Mouse (Mus musculus): ENCODE data around the gene 6430571L13Rik.
"Not testable (repeated sequence)": the region's sequence is repeated elsewhere in the genome, so short reads cannot be mapped to it uniquely, and the experiment has no call there.

The 6430571L13Rik gene

DNA sequence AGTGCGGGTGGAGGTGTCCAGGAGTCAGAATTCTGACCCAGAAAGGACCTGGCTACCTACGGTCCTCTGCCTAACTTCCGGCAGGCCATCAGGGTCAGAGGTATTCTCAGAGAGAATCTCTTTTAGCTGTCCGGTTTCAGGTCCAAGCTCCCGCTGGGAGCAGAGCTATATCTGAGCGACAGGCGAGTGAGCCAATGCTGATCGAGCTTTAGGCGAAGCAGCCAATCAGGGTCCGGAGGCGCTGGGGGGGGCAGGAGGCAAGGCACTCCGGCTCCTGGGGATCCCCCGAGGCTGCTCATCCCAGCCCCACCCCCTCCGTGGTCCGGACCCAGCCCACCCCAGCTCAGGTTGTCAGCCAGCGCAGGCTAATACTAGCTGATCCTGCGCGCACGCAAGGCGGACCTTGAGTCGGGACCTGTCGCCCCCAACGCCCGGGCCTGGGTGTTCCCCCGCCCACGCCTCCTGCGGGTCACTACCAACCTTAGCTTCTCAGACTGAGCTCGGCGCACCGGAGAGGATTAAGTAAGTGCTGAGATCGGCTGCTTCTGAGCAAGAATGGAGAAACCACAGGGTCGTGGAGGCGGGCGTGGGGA, at the start of gene 6430571L13Rik:
6430571L13Rik (plus strand) TSS at position 336 of the 593 bp plus-strand sequence.
- peak; percentile 91 to 97 for DNase-seq (ENCODE audit: low spot score in 2 of 2)

DNA sequence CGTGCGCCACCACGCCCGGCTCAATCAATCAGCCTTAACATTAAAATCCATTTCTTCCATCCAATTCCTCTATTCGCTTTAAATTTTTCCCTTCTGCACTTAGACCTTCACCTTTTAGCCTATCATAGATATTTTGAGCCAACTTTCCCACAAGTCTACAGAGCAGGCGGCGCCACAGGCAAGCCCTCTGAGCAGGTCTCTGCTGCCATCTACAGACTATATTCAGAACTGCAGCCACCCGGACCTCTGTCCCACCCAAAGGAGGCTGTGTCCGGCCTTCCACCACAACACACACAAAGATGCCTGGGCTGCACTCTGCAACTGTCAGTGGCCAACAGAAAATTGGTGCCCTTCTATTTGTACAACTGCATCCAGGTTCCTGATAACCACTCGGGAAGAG, 49.5 kb upstream of the 6430571L13Rik start:
- DNase-seq (ENCODE audit: low spot score in 2 of 2), result peak; percentile 74 to 86

DNA sequence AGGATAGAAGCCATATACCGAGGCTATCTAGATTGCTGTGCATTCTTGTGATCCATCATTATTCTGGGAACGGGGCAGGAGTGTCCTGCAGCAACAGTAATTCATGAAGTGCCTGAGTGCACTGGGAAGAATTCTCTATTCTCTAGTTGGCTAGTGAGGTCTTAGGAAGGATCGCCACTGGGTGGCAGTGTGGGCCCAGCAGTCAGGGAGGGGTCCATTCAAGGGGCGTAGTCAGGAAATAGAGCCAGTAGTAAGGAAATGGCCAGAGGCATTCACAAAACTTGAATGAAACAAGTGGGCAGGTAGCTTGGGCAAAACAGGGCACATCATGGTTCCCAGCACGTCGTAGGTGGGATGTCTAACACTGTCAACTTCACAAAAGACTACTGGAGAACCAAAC, 46.2 kb upstream of the 6430571L13Rik start:
- DNase-seq (ENCODE audit: low spot score in 2 of 2), result peak in 1 of 2 experiments; percentile 79

DNA sequence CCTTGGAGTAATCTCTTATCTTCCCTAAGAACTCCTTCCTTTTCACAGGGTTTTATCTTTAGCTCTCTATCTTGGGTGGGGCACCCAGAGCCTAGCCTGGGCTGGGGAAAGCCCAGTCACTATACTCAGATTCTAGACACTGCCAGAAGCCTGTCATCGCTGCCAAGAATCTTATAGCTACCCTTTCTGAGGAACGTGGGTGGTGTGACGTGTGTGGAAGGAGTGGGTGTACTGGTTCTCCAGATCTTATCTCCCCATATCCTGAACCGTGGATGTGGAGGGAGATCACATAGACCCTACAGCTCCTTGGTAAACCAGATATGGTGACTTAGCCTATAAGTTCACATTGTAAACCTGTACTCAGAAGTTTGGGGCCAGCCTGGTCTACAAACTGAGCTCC, 44.8 kb upstream of the 6430571L13Rik start:
- DNase-seq (ENCODE audit: low spot score in 2 of 2), result no peak

DNA sequence AAGGTAGTCTGAATTCAATTTTAAA, 44.6 kb upstream of the 6430571L13Rik start, which contains the start of gene Cish:
Cish (plus strand) TSS at position 11 of the 25 bp plus-strand sequence.
- DNase-seq (ENCODE audit: low spot score in 2 of 2), result no peak

DNA sequence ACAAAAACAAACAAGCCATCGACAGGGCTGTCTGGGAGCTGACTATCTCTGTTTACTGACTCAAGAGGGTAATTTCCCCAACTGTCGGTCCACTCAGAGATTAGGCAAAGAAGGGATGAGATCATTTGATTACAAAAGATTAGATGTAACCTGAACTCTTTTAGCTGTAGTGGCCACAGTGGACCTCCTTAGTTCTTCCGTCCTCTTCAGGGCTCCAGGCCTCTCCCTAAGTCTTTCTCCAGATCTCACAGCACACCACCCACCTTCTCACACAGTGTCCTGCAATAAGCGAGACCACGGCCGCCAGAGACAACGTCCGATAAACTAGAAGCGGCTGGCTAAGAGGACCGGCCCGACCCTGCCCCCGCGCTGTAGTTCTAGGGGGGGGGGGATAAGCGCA, 44.4 kb upstream of the 6430571L13Rik start:
- DNase-seq (ENCODE audit: low spot score in 2 of 2), result no peak

DNA sequence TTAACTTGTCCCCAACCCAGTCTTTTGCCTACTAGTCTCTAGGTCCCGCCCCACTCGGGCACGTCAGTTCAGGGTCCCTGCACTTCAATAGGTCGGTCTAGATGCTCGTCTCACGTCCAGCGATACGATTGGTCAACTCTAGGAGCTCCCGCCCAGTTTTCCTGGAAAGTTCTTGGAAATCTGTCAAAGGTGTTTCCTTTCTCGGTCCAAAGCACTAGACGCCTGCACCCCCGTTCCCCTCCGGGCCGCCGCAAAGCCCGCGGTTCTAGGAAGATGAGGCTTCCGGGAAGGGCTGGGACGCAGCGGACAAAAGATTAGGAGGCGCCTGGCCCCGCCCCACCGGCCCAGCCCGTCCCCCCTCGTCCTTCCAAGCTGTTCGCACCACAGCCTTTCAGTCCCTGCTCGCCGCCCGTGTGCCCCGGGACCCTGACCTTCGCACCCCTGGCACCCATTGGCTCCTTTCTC, 43.9 kb upstream of the 6430571L13Rik start:
- peak; percentile 98 to 99 for DNase-seq (ENCODE audit: low spot score in 2 of 2)

DNA sequence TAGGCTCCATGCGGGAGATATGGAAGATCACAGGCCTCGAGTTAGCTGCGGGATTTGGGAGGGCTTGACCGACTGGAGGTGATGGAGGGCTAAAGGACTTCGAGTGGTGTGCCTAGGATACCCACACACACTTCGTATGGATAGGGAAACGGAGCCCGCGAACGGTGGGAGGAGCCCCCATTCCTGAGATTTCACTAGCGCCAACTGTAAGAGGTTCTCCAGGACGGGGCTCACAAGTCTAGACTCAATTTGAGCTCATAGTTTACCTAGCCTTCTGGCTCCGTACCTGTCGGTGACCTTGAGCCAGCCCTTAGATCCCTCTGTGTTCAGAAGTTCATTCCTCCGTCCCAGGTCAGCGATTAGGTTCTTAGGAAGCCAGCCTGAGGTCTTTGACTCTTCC, 43.3 kb upstream of the 6430571L13Rik start:
- no peak for DNase-seq (ENCODE audit: low spot score in 2 of 2)

DNA sequence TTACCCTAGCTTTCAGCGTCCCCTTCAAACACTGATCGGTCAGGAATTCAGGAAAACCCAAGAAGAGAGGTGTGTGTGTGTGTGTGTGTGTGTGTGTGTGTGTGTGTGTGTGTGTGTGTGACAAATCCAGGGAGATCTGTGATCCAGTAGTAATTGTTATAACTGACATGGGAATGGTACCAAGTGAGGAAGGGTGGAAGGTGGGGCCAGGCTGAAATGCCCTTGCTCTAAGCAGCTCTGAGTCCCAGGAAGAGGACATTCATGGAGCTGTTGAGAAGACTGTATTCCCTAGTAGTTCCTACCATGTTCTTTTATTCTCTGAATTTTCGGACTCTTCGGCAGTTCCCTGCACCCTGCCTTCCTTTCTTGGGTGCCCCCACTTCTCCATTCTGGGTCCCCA, 42.7 kb upstream of the 6430571L13Rik start:
- DNase-seq (ENCODE audit: low spot score in 2 of 2), result no peak

DNA sequence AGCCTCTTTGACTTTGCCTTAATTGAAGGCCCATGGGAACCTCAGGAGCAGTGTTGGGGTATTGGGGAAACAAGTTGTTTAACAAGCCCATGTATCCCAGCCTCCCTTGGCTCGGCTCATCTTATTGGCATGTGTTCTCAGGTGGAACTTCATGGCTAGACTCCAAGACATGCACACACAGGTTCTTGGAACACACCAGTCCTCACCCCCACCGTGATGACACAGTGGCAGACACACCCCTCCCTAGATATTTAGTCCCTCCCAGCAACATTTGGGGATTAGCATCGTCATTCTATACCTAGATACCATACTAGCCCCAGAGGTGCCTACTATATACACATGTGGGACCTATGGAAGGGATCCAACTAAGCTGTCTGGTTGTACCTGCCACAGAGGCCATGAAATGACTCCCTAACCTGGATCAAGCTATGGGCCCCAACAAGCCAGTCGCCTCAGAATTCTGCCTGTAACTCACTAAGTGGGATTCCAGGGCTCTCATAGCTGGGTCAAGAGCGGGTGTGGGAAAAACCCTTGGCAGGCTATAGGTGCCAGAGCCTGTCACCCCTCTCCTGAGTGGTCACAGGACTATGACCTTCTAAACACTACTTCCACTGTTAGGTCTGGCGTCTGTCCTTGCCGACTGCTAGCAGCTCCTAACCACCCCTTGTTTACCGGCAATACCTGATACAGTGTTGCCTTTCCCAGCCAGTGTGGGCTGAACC, 42.2 kb upstream of the 6430571L13Rik start:
- peak in 1 of 2 experiments; percentile 65 for DNase-seq (ENCODE audit: low spot score in 2 of 2)

DNA sequence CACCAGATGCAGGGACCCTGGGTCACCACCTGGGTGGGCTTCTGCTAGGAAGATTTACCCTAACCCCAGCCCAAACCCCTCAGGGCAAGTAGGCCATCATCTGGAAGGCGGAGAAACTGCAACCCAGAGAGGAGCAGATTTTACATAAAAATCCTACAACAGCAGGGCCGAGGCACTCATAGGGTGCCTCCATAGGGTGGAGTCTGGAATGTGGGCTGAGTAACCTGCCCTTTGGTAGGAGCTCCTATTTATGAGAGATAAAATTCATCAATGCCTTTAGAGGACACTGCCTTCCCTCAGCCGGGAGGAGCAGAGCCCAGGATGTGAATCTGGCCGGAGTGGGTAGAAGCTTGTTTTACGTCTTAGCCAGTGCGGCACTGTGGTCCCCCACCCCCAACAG, 41.5 kb upstream of the 6430571L13Rik start:
- no peak for DNase-seq (ENCODE audit: low spot score in 2 of 2)

DNA sequence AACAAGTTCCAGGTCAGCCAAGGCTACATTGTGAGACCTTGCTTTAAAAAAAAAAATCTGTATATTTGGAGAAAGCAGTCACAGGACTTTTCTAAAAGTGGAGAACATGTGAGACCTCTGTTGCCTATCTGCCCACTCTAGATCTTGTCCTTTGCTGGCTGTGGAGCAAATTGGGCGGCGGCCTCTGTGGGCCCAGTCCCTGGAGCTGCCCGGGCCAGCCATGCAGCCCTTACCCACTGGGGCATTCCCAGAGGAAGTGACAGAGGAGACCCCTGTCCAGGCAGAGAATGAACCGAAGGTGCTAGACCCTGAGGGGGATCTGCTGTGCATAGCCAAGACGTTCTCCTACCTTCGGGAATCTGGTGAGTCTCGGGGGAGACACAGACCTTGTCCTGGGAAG, 40.6 kb upstream of the 6430571L13Rik start:
- no peak for DNase-seq (ENCODE audit: low spot score in 2 of 2)

DNA sequence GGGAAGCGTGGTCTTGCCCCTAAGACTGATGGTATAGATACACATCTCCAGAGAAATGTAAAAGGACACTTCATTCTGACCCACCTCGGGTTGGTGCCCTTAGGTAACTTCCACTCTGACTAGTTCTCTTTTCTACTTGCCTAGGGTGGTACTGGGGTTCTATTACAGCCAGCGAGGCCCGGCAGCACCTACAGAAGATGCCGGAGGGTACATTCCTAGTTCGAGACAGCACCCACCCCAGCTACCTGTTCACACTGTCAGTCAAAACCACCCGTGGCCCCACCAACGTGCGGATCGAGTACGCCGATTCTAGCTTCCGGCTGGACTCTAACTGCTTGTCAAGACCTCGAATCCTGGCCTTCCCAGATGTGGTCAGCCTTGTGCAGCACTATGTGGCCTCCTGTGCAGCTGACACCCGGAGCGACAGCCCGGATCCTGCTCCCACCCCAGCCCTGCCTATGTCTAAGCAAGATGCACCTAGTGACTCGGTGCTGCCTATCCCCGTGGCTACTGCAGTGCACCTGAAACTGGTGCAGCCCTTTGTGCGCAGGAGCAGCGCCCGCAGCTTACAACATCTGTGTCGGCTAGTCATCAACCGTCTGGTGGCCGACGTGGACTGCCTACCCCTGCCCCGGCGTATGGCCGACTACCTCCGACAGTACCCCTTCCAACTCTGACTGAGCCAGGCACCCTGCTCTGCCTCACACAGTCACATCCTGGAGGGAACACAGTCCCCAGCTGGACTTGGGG, 40.0 kb upstream of the 6430571L13Rik start:
- no peak for DNase-seq (ENCODE audit: low spot score in 2 of 2)

DNA sequence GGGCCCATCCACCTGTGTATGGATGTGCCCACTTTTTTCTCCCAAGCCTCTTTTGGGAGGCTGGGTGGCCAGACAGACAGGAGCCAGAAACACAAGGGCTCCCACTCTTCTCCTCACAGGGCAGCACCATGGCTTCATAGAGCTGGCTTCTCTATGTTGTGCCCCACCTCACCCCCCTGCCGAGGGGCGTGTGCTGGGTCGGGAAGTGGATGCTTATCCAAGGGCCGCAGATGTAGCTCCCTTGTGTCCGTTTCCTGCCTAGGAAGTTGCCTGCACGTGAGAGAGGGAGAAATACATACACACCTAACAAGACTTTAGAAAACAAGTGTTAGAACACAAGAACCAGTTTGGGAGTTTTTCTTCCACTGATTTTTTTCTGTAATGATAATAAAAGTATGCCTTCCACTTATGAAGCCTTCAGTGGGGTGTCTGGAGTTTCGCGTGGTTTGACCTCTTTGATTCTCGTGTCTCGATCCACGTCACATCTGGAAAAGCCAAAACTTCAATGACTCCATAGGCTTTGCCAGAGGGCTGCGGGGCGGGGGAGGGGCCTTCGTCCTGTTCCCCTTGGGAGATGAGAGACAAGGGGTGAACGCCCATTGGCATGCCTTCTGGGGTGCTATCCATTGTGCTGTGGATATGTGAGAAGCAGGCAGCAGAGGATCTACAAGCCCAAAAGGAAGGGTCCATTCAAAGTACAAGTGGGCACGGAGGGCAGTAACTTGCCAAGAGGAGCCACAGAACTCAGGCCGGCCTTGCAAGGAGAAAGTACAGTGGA, 38.7 kb upstream of the 6430571L13Rik start:
- DNase-seq (ENCODE audit: low spot score in 2 of 2), result no peak

DNA sequence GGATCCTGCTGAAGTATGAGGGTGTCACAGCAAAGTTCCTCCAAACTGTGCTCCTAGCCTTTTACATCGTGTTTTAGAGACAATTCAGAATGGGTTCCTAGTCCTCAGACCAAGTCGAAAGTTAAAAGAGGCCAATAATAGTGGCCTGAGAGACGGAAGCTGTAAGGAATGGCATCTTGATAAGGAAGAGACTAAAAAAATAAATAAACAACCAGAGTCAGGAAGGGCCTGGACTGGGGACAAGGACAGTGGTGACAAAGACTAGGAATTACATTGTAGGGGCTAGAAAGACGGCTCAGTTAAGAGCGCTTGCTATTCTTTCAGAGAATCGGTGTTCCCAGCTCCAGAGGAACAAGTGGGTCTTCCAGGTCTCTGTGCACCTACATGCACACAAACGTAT, 37.8 kb upstream of the 6430571L13Rik start:
- no peak for DNase-seq (ENCODE audit: low spot score in 2 of 2)

DNA sequence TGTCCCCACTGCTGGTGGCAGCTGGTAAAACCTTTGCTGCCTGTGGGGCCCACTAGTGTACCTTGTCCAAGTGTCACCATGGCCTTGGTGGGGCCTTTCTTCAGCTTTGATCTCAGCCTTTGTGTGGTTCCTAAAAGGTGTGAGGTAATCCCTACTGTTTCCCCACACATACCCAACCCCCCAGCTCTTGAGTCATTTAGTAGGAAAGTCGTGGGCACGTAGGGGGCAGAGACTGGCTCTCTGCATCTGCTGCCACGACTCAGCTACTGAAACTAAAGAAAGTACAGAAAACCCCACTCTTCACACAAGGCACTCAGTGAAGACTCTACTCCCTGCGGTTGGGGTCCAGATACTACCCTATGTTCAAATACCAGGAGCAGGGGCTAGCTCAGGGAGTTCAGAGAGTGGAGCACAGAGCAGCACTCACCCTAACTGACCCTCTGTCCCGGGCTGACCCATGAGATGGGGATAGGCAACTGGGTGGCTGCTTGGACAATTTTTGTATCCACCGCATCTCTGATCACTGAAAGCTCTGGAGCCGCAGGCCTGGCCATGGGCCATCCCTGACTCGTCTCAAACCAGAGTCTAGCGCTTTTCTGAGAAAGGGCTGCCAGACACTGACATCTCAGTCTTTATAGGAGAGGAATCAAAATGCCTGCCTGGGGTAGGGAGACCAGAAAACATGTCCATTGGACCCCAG, 37.1 kb upstream of the 6430571L13Rik start:
- no peak for DNase-seq (ENCODE audit: low spot score in 2 of 2)

DNA sequence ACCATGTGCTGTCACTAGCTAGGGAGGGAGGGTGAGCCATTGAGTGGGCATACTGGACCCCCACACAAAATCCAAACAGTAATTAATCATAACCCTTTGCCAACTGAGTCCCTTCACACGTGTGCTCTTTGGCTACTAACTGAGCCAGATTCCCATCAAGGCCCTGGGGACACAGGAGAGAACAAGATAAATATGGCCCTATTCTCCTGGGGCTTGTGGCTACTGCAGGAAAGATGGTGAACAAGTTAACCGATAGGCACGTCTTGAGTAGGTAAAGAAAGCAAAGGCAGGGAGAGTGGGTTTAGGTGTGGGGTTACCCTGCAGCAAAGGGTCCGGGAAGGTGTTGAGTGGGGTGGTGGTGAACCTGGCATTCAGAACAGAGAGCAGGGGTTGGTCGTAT, 36.5 kb upstream of the 6430571L13Rik start:
- no peak for DNase-seq (ENCODE audit: low spot score in 2 of 2)

DNA sequence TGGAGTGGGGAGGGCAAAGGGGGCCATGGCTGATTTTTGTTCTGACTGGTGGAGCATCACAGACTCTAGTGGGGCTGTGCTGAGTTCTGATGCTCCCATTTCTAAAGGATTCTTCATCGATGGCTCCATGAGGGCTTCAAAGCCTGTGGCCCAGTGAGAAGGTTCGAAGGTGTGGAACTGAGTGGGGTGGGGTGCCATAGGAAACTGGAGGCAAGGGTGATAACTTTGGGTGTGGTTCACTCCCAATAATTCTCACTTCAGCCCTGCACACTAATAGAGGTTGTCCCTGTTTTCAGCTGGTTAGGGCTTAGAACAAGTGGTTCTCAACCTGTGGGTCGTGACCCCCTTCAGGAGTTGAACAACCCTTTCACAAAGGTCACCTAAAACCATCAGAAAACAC, 36.0 kb upstream of the 6430571L13Rik start:
- DNase-seq (ENCODE audit: low spot score in 2 of 2), result no peak

DNA sequence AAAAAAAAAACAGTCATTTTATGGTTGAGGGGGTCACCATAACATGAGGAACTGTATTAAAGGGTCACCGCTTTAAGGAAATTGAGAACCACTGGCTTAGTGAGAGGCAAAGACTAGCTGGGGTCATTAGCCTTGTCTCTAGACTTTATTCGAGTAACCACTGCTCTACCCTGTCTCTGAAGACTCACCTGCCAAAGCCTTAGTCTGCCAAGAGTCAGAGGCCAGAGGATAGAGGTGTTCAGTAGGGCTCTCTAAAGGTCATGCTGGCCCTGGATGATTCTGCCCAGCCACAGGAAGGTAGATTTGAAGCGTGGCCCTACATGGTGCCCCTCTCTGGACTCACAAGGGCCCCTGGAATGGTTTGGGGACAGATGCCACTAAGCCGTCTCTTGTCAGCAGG, 35.4 kb upstream of the 6430571L13Rik start:
- no peak for DNase-seq (ENCODE audit: low spot score in 2 of 2)

DNA sequence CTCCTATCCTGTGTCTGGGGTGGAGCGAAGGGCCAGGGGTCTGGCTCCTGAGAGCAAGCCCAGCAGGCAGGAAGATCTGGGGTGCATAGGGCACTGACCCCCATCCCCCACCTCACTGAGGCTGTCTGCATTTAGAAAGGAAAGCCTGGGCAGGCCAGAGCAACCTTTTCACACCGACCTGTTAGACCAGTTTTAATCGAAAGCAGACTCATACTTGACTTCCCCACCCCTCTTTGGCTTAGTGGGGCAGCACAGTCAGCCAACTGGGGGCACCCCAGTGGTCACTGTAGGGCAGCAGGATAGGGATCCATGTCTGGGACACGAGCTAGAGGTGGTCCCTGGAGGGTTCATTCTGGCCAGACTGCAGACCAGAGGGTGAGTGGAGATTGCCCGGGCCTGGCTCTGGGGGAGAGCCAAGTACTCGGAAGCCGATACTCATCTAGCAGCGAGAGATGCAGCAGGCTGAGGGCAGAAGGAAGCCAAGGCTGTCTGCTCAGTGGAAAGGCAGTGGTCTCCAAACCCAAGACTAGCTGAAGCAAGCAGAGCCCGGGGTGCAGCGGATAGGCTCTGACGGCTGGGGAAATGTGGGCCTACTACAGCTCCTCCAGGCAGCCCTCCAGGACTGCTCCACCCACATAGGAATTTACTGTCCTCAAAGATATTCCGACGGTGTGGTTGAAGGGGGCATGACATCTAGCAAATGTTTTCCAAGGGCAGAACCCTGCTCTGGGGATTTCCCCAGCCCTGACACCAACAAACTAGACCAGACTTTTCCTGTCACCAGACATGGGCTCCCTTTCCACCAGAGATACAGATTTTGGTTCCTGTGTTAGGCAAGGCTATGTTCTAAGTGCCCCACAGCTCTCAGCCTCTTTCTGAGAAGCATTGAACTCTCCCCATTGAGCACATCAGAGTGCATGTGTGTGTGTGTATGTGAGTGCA, 34.5 kb upstream of the 6430571L13Rik start:
- no peak for DNase-seq (ENCODE audit: low spot score in 2 of 2)

DNA sequence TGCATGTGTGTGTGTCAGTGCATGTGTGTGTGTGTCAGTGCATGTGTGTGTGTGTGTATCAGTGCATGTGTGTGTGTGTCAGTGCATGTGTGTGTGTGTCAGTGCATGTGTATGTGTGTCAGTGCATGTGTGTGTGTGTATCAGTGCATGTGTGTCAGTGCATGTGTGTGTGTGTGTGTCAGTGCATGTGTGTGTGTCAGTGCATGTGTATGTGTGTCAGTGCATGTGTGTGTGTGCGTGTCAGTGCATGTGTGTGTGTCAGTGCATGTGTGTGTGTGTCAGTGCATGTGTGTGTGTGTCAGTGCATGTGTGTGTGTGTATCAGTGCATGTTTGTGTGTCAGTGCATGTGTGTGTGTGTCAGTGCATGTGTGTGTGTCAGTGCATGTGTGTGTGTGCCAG, 33.7 kb upstream of the 6430571L13Rik start:
- DNase-seq (ENCODE audit: low spot score in 2 of 2), result not testable (repeated sequence)

Data from heart, adult 9 months (tissue).